Mouse (Mus musculus) large intestine, adult 2 months (tissue): Measurements from ENCODE around the gene Gata1. TPM values are rescaled to one million over a fixed set of nuclear protein-coding genes. Genes with fewer than 3 reads are reported as not detected.
"Not testable (repeated sequence)": the region's sequence is repeated elsewhere in the genome, so short reads cannot be mapped to it uniquely, and the experiment has no call there.

ENCODE experiments used
- DNase-seq: peaks from one replicate; pipeline ENCODE4 v3.0.0-alpha.2; 2012; ENCODE audit warnings: low read depth, low spot score
- WGBS: fragments of 180-500 bp; shearing (Covaris S2); methylation state at CpG from one replicate; pipeline ENCODE4 v1.1.7; 2018; 5-methylcytosine and 5-hydroxymethylcytosine counted together
- polyA plus RNA-seq: library from polyadenylated mRNA; depleted of rRNA; stranded (reverse); fragments of >200 nt; gene quantifications from 2 replicates; pipeline ENCODE4 v1.2.3, GENCODE M21; 2012; rRNA removed

Gata1 gene
- polyA plus RNA-seq = 0.05 and 0.14 TPM in 2 replicates

- 83% methylated on average over 11 of the region's 11 CpGs for WGBS
- no peak for DNase-seq
Measured at GRCm38 (mm10) chrX:7977892-7978291, at the start of gene Gata1. Gene Gata1 (minus strand): TSS chrX:7978071.

GRCm38 (mm10) chrX:8026811-8027210 is 48.9 kb upstream of the Gata1 start:
- 46% methylated on average over 4 of the region's 4 CpGs for WGBS
- no peak for DNase-seq

- no peak for DNase-seq
- WGBS = 72% methylated on average over 2 of the region's 2 CpGs
Measured at GRCm38 (mm10) chrX:8024795-8025194, 46.9 kb upstream of the Gata1 start.

- no peak for DNase-seq
- 87% methylated on average over 2 of the region's 2 CpGs for WGBS
Measured at GRCm38 (mm10) chrX:8020111-8020778, 42.4 kb upstream of the Gata1 start.

GRCm38 (mm10) chrX:8018286-8018685 is 40.4 kb upstream of the Gata1 start, which contains the start of gene Glod5:
Gene Glod5 (minus strand): TSS chrX:8018492.
- DNase-seq = no peak
- WGBS = 34% methylated on average over 2 of the region's 2 CpGs

GRCm38 (mm10) chrX:8017142-8017541 is 39.3 kb upstream of the Gata1 start:
- WGBS = 6% methylated on average over 5 of the region's 5 CpGs
- no peak for DNase-seq

- WGBS = 19% methylated on average over 7 of the region's 7 CpGs
- DNase-seq = not testable (repeated sequence)
Measured at GRCm38 (mm10) chrX:8015675-8016074, 37.8 kb upstream of the Gata1 start.

GRCm38 (mm10) chrX:8013569-8014314 is 35.9 kb upstream of the Gata1 start:
- 65% methylated on average over 8 of the region's 8 CpGs for WGBS
- DNase-seq = no peak

GRCm38 (mm10) chrX:8013157-8013556 is 35.3 kb upstream of the Gata1 start:
- WGBS = 23% methylated on average over 2 of the region's 2 CpGs
- no peak for DNase-seq

- 75% methylated on average over 4 of the region's 4 CpGs for WGBS
- DNase-seq = not testable (repeated sequence)
Measured at GRCm38 (mm10) chrX:8009356-8009755, 31.5 kb upstream of the Gata1 start.

GRCm38 (mm10) chrX:8008543-8008942 is 30.7 kb upstream of the Gata1 start:
- WGBS = 59% methylated on average over 5 of the region's 5 CpGs
- DNase-seq = no peak

- no peak for DNase-seq
- whole genome bisulfite sequencing = 72% methylated on average over 4 of the region's 4 CpGs
Measured at GRCm38 (mm10) chrX:8002971-8003370, 25.1 kb upstream of the Gata1 start.

- 24% methylated on average over 5 of the region's 5 CpGs for WGBS
Measured at GRCm38 (mm10) chrX:8002001-8002400, 24.1 kb upstream of the Gata1 start.

GRCm38 (mm10) chrX:8000546-8001192 is 22.8 kb upstream of the Gata1 start:
- 51% methylated on average over 3 of the region's 3 CpGs for WGBS

More at GRCm38 (mm10) chrX:8002001-8002400, 24.1 kb upstream of the Gata1 start:
- DNase-seq = no peak

GRCm38 (mm10) chrX:7993068-7993735 is 15.3 kb upstream of the Gata1 start:
- 62% methylated on average over 10 of the region's 10 CpGs for WGBS
- DNase-seq = no peak

More at GRCm38 (mm10) chrX:8000546-8001192, 22.8 kb upstream of the Gata1 start:
- no peak for DNase-seq

- no peak for DNase-seq
- 41% methylated on average over 8 of the region's 8 CpGs for WGBS
Measured at GRCm38 (mm10) chrX:7992379-7993067, 14.7 kb upstream of the Gata1 start.

GRCm38 (mm10) chrX:7981368-7981767 is 3.5 kb upstream of the Gata1 start:
- WGBS = 72% methylated on average over 7 of the region's 7 CpGs
- DNase-seq = no peak

- 83% methylated on average over 4 of the region's 4 CpGs for WGBS
- DNase-seq = no peak
Measured at GRCm38 (mm10) chrX:7971292-7971691, 6.6 kb downstream of the Gata1 start.

GRCm38 (mm10) chrX:7968899-7969298 is 9.0 kb downstream of the Gata1 start:
- no peak for DNase-seq
- WGBS = 96% methylated on average over 3 of the region's 3 CpGs
